Mouse (Mus musculus) liver, embryonic 12.5 days (tissue): ENCODE results near the gene Igf2bp1. TPM values are rescaled to one million over a fixed set of nuclear protein-coding genes. Genes with fewer than 3 reads are reported as not detected.
A peak's percentile ranks its signal among the peaks of the same experiment; 100 is the strongest.

Experiments
- ATAC-seq: fragments of 200-750 bp; cut with Nextera tagmentation; 2 replicates; pipeline ENCODE4 v1.8.0; 2017; ENCODE audit warnings: moderate number of reproducible peaks, mild to moderate bottlenecking, moderate library complexity
- H3K27ac ChIP-seq: fragments of 300-500 bp; sonication (generic); 2 replicates; pipeline ENCODE4 v1.5.1; 2016; ENCODE audit warnings: mild to moderate bottlenecking
- H3K27me3 ChIP-seq: fragments of 300-500 bp; sonication (generic); replicated peaks from 2 replicates; pipeline ENCODE4 v1.6.1; 2016; ENCODE audit warnings: mild to moderate bottlenecking, moderate library complexity
- H3K36me3 ChIP-seq: fragments of 300-500 bp; sonication (generic); 2 replicates; pipeline ENCODE4 v1.6.1; 2016; ENCODE audit warnings: mild to moderate bottlenecking, moderate library complexity
- H3K4me1 ChIP-seq: fragments of 300-500 bp; sonication (generic); 2 replicates; pipeline ENCODE4 v1.6.1; 2016
- H3K4me2 ChIP-seq: fragments of 300-500 bp; sonication (generic); 2 replicates; pipeline ENCODE4 v1.6.1; 2016; ENCODE audit warnings: mild to moderate bottlenecking, moderate library complexity
- H3K4me3 ChIP-seq: fragments of 300-500 bp; sonication (generic); 2 replicates; pipeline ENCODE4 v1.5.1; 2016; ENCODE audit warnings: mild to moderate bottlenecking, moderate library complexity
- H3K9ac ChIP-seq: fragments of 300-500 bp; sonication (generic); 2 replicates; pipeline ENCODE4 v1.6.1; 2016; ENCODE audit warnings: mild to moderate bottlenecking, moderate library complexity
- H3K9me3 ChIP-seq: fragments of 300-500 bp; sonication (generic); replicated peaks from 2 replicates; pipeline ENCODE4 v1.6.1; 2016; ENCODE audit warnings: mild to moderate bottlenecking, moderate library complexity
- WGBS: fragments of 180-500 bp; shearing (Covaris S2); methylation state at CpG from one replicate; pipeline ENCODE4 v1.1.7; 2016; ENCODE audit not compliant: insufficient replicate concordance; 5-methylcytosine and 5-hydroxymethylcytosine counted together
- polyA plus RNA-seq: library from polyadenylated mRNA; unstranded; fragments of >200 nt; fragmentation: Nextera tagmentation; extraction: Ambion mirVana; gene quantifications from 2 replicates; pipeline ENCODE4 v1.2.1, GENCODE M21; 2016

The Igf2bp1 gene
- 33.8 and 38.3 TPM in 2 replicates for polyA plus RNA-seq

- no peaks in the 10 kb centered on the region for H3K9me3 ChIP-seq
- peak within 1 kb of the TSS; percentile 100 for H3K4me2 ChIP-seq
- peak; percentile 60 for ATAC-seq
- H3K9ac ChIP-seq, result peak within 1 kb of the TSS; percentile 89
- peak within 1 kb of the TSS; percentile 89 for H3K27ac ChIP-seq
- H3K4me1 ChIP-seq, result peaks cover 74% of the 10 kb centered on the region
- peaks cover 11% of the 10 kb centered on the region for H3K27me3 ChIP-seq
- peaks cover 14% of the 10 kb centered on the region; the same call in 1 of the 2 replicates for H3K36me3 ChIP-seq
- under 1% methylated on average over 68 of the region's 74 CpGs for WGBS
- H3K4me3 ChIP-seq, result peak within 1 kb of the TSS; percentile 83
These were observed at the start of gene Igf2bp1 for GRCm38 (mm10) chr11:96005403-96006271. Gene Igf2bp1, minus strand, starts transcription at chr11:96005940.

GRCm38 (mm10) chr11:96050854-96051253 is 45.1 kb upstream of the Igf2bp1 start:
- H3K36me3 ChIP-seq, result peaks cover 99% of the 10 kb centered on the region
- no peaks in the 10 kb centered on the region for H3K9me3 ChIP-seq
- peak overlapping the region; percentile 32; the same call in 1 of the 2 replicates for H3K27ac ChIP-seq
- H3K9ac ChIP-seq, result no peak overlapping the region
- peaks cover 8% of the 10 kb centered on the region; the same call in 1 of the 2 replicates for H3K4me1 ChIP-seq
- H3K27me3 ChIP-seq, result no peaks in the 10 kb centered on the region
- H3K4me3 ChIP-seq, result no peak overlapping the region
- no peak for ATAC-seq
- WGBS, result 89% methylated on average over 3 of the region's 3 CpGs
- no peak overlapping the region for H3K4me2 ChIP-seq

- H3K9ac ChIP-seq, result no peak overlapping the region
- H3K9me3 ChIP-seq, result no peaks in the 10 kb centered on the region
- H3K4me2 ChIP-seq, result no peak overlapping the region
- H3K36me3 ChIP-seq, result peaks cover 97% of the 10 kb centered on the region
- 78% methylated on average over 4 of the region's 4 CpGs for WGBS
- no peak overlapping the region for H3K27ac ChIP-seq
- ATAC-seq, result no peak
- H3K27me3 ChIP-seq, result no peaks in the 10 kb centered on the region
- no peak overlapping the region for H3K4me3 ChIP-seq
- H3K4me1 ChIP-seq, result peaks cover 8% of the 10 kb centered on the region; the same call in 1 of the 2 replicates
These were observed 44.2 kb upstream of the Igf2bp1 start for GRCm38 (mm10) chr11:96049939-96050338.

- Histone ChIP-seq H3K27ac (no peak overlapping the region), H3K27me3 (no peaks in the 10 kb centered on the region), H3K4me1 (peaks cover 8% of the 10 kb centered on the region; the same call in 1 of the 2 replicates), H3K9ac (no peak overlapping the region), H3K4me2 (no peak overlapping the region), H3K36me3 (peaks cover 95% of the 10 kb centered on the region), H3K9me3 (no peaks in the 10 kb centered on the region), H3K4me3 (no peak overlapping the region)
- no peak for ATAC-seq
- WGBS, result 83% methylated on average over 4 of the region's 4 CpGs
These were observed 42.0 kb upstream of the Igf2bp1 start for GRCm38 (mm10) chr11:96047469-96048373.

GRCm38 (mm10) chr11:96046793-96047192 is 41.1 kb upstream of the Igf2bp1 start:
- WGBS, result 70% methylated on average over 2 of the region's 2 CpGs
- no peak for ATAC-seq
- Histone ChIP-seq H3K9me3 (no peaks in the 10 kb centered on the region), H3K9ac (no peak overlapping the region), H3K36me3 (peaks cover 95% of the 10 kb centered on the region), H3K27me3 (no peaks in the 10 kb centered on the region), H3K4me3 (no peak overlapping the region), H3K27ac (no peak overlapping the region), H3K4me1 (peaks cover 8% of the 10 kb centered on the region; the same call in 1 of the 2 replicates), H3K4me2 (no peak overlapping the region)

GRCm38 (mm10) chr11:96046028-96046427 is 40.3 kb upstream of the Igf2bp1 start:
- WGBS, result 80% methylated on average over 8 of the region's 8 CpGs
- no peaks in the 10 kb centered on the region for H3K27me3 ChIP-seq
- H3K4me1 ChIP-seq, result peaks cover 4% of the 10 kb centered on the region; the same call in 1 of the 2 replicates
- no peaks in the 10 kb centered on the region for H3K9me3 ChIP-seq
- H3K27ac ChIP-seq, result no peak overlapping the region
- H3K36me3 ChIP-seq, result peaks cover 92% of the 10 kb centered on the region
- no peak overlapping the region for H3K4me3 ChIP-seq
- no peak for ATAC-seq
- no peak overlapping the region for H3K4me2 ChIP-seq
- no peak overlapping the region for H3K9ac ChIP-seq

GRCm38 (mm10) chr11:96044803-96045567 is 39.2 kb upstream of the Igf2bp1 start:
- peaks cover 91% of the 10 kb centered on the region for H3K36me3 ChIP-seq
- ATAC-seq, result no peak
- no peak overlapping the region for H3K27ac ChIP-seq
- H3K27me3 ChIP-seq, result no peaks in the 10 kb centered on the region
- no peak overlapping the region for H3K4me3 ChIP-seq
- H3K4me2 ChIP-seq, result no peak overlapping the region
- WGBS, result 88% methylated on average over 11 of the region's 11 CpGs
- no peaks in the 10 kb centered on the region for H3K9me3 ChIP-seq
- H3K9ac ChIP-seq, result no peak overlapping the region
- H3K4me1 ChIP-seq, result no peaks in the 10 kb centered on the region

- Histone ChIP-seq H3K27ac (0 out of 2 replicates have a peak overlapping the region, but pooled peaks have one; percentile 17), H3K36me3 (peaks cover 60% of the 10 kb centered on the region), H3K9me3 (no peaks in the 10 kb centered on the region), H3K4me1 (peaks cover 46% of the 10 kb centered on the region), H3K4me3 (no peak overlapping the region), H3K27me3 (no peaks in the 10 kb centered on the region), H3K4me2 (no peak overlapping the region), H3K9ac (no peak overlapping the region)
- no peak for ATAC-seq
- WGBS, result 31% methylated on average over 1 of the region's 1 CpGs
These were observed 32.8 kb upstream of the Igf2bp1 start for GRCm38 (mm10) chr11:96038560-96038959.

- 61% methylated on average over 5 of the region's 5 CpGs for WGBS
- no peak for ATAC-seq
- no peaks in the 10 kb centered on the region for H3K27me3 ChIP-seq
- peaks cover 51% of the 10 kb centered on the region for H3K36me3 ChIP-seq
- H3K27ac ChIP-seq, result no peak overlapping the region
- no peak overlapping the region for H3K9ac ChIP-seq
- peak overlapping the region; percentile 12; the same call in 1 of the 2 replicates for H3K4me2 ChIP-seq
- peaks cover 46% of the 10 kb centered on the region for H3K4me1 ChIP-seq
- no peak overlapping the region for H3K4me3 ChIP-seq
- H3K9me3 ChIP-seq, result no peaks in the 10 kb centered on the region
These were observed 31.8 kb upstream of the Igf2bp1 start for GRCm38 (mm10) chr11:96037499-96037898.

- Histone ChIP-seq H3K9ac (peak overlapping the region; percentile 86), H3K4me3 (peak overlapping the region; percentile 89), H3K9me3 (no peaks in the 10 kb centered on the region), H3K4me1 (peaks cover 46% of the 10 kb centered on the region), H3K36me3 (peaks cover 31% of the 10 kb centered on the region), H3K27me3 (no peaks in the 10 kb centered on the region), H3K4me2 (peak overlapping the region; percentile 86), H3K27ac (peak overlapping the region; percentile 74)
- WGBS, result 4% methylated on average over 6 of the region's 6 CpGs
- peak; percentile 19; the same call in 1 of the 2 replicates for ATAC-seq
These were observed 29.4 kb upstream of the Igf2bp1 start for GRCm38 (mm10) chr11:96035133-96035532.

GRCm38 (mm10) chr11:96034596-96035052 is 28.9 kb upstream of the Igf2bp1 start, which contains the start of gene Snf8:
Gene Snf8, plus strand, starts transcription at chr11:96034885.
- Histone ChIP-seq H3K4me2 (peak within 1 kb of the TSS; percentile 86), H3K36me3 (peaks cover 27% of the 10 kb centered on the region), H3K9ac (peak within 1 kb of the TSS; percentile 86), H3K27me3 (no peaks in the 10 kb centered on the region), H3K9me3 (no peaks in the 10 kb centered on the region), H3K27ac (peak within 1 kb of the TSS; percentile 74), H3K4me1 (peaks cover 46% of the 10 kb centered on the region), H3K4me3 (peak within 1 kb of the TSS; percentile 89)
- peak; percentile 84 for ATAC-seq
- 1% methylated on average over 29 of the region's 29 CpGs for WGBS
